Mouse (Mus musculus) liver, embryonic 14.5 days (tissue): Measurements from ENCODE around the gene Zdhhc1.

ENCODE experiments used
- CTCF ChIP-seq: IDR thresholded peaks from 2 replicates; pipeline ENCODE4 v1.5.1; 2016; ENCODE audit warnings: antibody characterized with exemption, low read depth, control low read depth
- EP300 ChIP-seq: IDR thresholded peaks from 2 replicates; pipeline ENCODE4 v1.6.1; 2016; ENCODE audit warnings: antibody characterized with exemption, low read depth

DNA sequence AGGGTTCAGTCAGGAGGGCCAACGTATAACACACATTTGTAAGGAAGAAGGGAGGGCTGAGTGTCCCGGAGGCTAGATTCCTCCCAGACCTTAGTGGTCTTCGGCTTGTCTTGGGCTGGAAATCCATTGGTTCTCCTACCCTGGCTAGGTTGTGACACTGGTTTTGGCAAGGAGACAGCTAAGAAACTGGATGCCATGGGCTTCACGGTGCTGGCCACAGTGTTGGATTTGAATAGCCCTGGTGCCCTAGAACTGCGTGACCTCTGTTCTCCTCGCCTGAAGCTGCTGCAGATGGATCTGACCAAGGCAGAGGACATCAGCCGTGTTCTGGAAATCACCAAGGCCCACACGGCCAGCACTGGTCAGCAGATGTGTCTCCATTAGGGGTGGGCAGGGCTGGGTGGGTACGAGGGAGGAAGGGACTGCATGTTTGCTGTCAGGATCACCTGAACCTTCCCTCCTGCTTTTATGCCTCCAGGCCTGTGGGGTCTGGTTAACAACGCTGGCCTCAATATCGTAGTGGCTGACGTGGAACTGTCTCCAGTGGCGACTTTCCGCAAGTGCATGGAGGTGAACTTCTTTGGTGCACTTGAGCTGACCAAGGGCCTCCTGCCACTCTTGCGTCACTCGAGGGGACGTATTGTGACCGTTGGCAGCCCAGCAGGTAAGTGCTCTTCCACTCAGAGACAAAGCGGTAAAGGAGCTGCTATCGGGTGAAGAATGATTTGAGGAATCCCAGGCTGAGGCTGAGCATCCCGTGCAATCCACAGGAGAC is 25.5 kb upstream of the Zdhhc1 start:
- TF ChIP-seq CTCF, result no peak
- no peak for TF ChIP-seq EP300
